In the genomic region with DNA sequence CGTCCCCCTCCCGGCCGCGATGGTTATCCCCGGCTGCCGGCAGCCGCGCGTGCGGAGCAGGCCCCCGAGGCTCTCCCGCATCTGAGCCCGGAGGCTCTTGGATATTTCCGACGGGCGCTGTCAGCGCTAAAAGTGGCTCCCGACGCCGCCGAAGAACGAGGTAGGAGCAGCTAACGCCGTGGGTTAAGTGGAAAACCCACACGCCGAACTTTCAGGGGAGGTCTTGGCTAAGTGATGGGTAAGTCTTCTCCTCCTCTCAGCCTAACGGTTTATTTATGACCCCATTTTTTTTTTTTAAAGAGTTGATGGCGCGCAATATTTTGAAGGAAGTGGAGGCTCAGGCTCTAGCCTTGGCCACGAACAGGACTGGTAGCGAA, we compare ENCODE assay signal across 8 mouse cellular contexts. TPM values are rescaled to one million over a fixed set of nuclear protein-coding genes. Genes with fewer than 3 reads are reported as not detected.
DNase-seq lines count a peak whose midpoint lies in the region; ATAC-seq and TF ChIP-seq lines count a peak whose summit lies in the region.

No protein-coding gene starts in this region.

- peaks cover 22% of the 10 kb centered on the region for H3K79me2 ChIP-seq in MEL (ENCODE audit: control insufficient read depth, insufficient read depth, low read length, poor library complexity)

- WGBS in heart, embryonic 16.5 days = under 1% methylated on average over 31 of the region's 31 CpGs
- under 1% methylated on average over 31 of the region's 31 CpGs for WGBS in hindbrain, embryonic 10.5 days
- under 1% methylated on average over 31 of the region's 31 CpGs for WGBS in midbrain, embryonic 10.5 days

- no peak for TF ChIP-seq RAD21 in MEL (IDR thresholded peaks at IDR 0.05; ENCODE audit: low read depth, low read length)

- H3K4me2 ChIP-seq in heart, embryonic 16.5 days (ENCODE audit: low read depth, low read length) = peak overlapping the region; percentile 94

- peaks cover 22% of the 10 kb centered on the region for H3K4me1 ChIP-seq in heart, embryonic 16.5 days (ENCODE audit: control insufficient read depth, insufficient read depth, low read length)
- peaks cover 3 to 18% of the 10 kb centered on the region in 2 experiments; a peak in 2 of 4 replicates for H3K4me1 ChIP-seq in MEL (ENCODE audit: control insufficient read depth in 1 of 2, insufficient read depth in 2 of 2, low read length in 2 of 2)
- H3K4me1 ChIP-seq in hindbrain, embryonic 10.5 days (replicated peaks) = peaks cover 34% of the 10 kb centered on the region
- peaks cover 39% of the 10 kb centered on the region for H3K4me1 ChIP-seq in midbrain, embryonic 10.5 days

- H3K4me3 ChIP-seq in heart, embryonic 16.5 days (ENCODE audit: low read length) = peak overlapping the region; percentile 92
- H3K4me3 ChIP-seq in MEL (ENCODE audit: control insufficient read depth in 1 of 2, insufficient read depth in 1 of 2, low read depth in 2 of 2, low read length in 2 of 2) = peak overlapping the region; percentile 94 to 99
- peak overlapping the region; percentile 92 for H3K4me3 ChIP-seq in hindbrain, embryonic 10.5 days
- H3K4me3 ChIP-seq in midbrain, embryonic 10.5 days = peak overlapping the region; percentile 90

- ATAC-seq in heart, embryonic 16.5 days (replicated peaks; ENCODE audit: extremely low read depth, insufficient read depth, low FRiP score) = peak; percentile 37

- TF ChIP-seq POLR2A in MEL (IDR thresholded peaks at IDR 0.05; ENCODE audit: control insufficient read depth in 1 of 2, insufficient read depth in 1 of 2, low read depth in 1 of 2, low read length in 2 of 2, poor library complexity in 1 of 2) = no peak

- H3K36me3 ChIP-seq in heart, embryonic 16.5 days (ENCODE audit: control insufficient read depth, insufficient read depth) = peaks cover 16% of the 10 kb centered on the region
- H3K36me3 ChIP-seq in MEL (ENCODE audit: control insufficient read depth in 1 of 2, insufficient read depth in 2 of 2, low read length in 2 of 2) = peaks cover 10 to 14% of the 10 kb centered on the region in 2 experiments; a peak in 3 of 4 replicates
- H3K36me3 ChIP-seq in hindbrain, embryonic 10.5 days = peaks cover 45% of the 10 kb centered on the region
- H3K36me3 ChIP-seq in midbrain, embryonic 10.5 days = peaks cover 39% of the 10 kb centered on the region

- H3K9ac ChIP-seq in heart, embryonic 16.5 days (ENCODE audit: low read length) = peak overlapping the region; percentile 91
- peak overlapping the region; percentile 97 for H3K9ac ChIP-seq in MEL (ENCODE audit: control insufficient read depth, low read depth, low read length, poor library complexity, severe bottlenecking)

- 0 out of 2 replicates have a peak overlapping the region, but pooled peaks have one; percentile 26 for H3K27ac ChIP-seq in heart, embryonic 16.5 days (ENCODE audit: low read length)
- H3K27ac ChIP-seq in MEL (ENCODE audit: control insufficient read depth, low read depth, low read length) = peak overlapping the region; percentile 74
- peak overlapping the region; percentile 86 for H3K27ac ChIP-seq in hindbrain, embryonic 10.5 days
- H3K27ac ChIP-seq in midbrain, embryonic 10.5 days (replicated peaks) = peak overlapping the region; percentile 86

- no peak for DNase-seq in heart, postnatal 10 days
- DNase-seq in MEL (ENCODE audit: low read depth, low spot score) = no peak
- DNase-seq in hindbrain, embryonic 10.5 days (ENCODE audit: low spot score) = no peak
- no peak for DNase-seq in midbrain, embryonic 10.5 days (ENCODE audit: low spot score)
- DNase-seq in urinary bladder, adult 18-20 months (ENCODE audit: low spot score in 2 of 2) = no peak
- no peak for DNase-seq in B cell, adult 2 months
- DNase-seq in urinary bladder, postnatal 4 days (ENCODE audit: low spot score in 2 of 2) = no peak

- TF ChIP-seq CTCF in MEL (IDR thresholded peaks at IDR 0.05 in 2 of 3, conservative IDR thresholded peaks at IDR 0.05 in 1 of 3; ENCODE audit: control insufficient read depth in 1 of 3, insufficient read depth in 1 of 3, low read depth in 2 of 3, low read length in 3 of 3, poor library complexity in 1 of 3, severe bottlenecking in 1 of 3) = no peak

- no peaks in the 10 kb centered on the region for H3K27me3 ChIP-seq in heart, embryonic 16.5 days (ENCODE audit: control insufficient read depth, insufficient read depth, low read length)
- no peaks in the 10 kb centered on the region for H3K27me3 ChIP-seq in MEL (ENCODE audit: control insufficient read depth in 1 of 2, insufficient read depth in 2 of 2, low read length in 2 of 2)
- no peaks in the 10 kb centered on the region for H3K27me3 ChIP-seq in hindbrain, embryonic 10.5 days (ENCODE audit: insufficient read depth, poor library complexity, severe bottlenecking)
- no peaks in the 10 kb centered on the region for H3K27me3 ChIP-seq in midbrain, embryonic 10.5 days (ENCODE audit: low read depth, poor library complexity, severe bottlenecking)

- H3K9me3 ChIP-seq in heart, embryonic 16.5 days (replicated peaks; ENCODE audit: control insufficient read depth, low read length) = no peaks in the 10 kb centered on the region
- H3K9me3 ChIP-seq in MEL (replicated peaks; ENCODE audit: insufficient read depth, low read length) = no peaks in the 10 kb centered on the region
- no peaks in the 10 kb centered on the region for H3K9me3 ChIP-seq in hindbrain, embryonic 10.5 days
- no peaks in the 10 kb centered on the region for H3K9me3 ChIP-seq in midbrain, embryonic 10.5 days (replicated peaks)

- no peak for TF ChIP-seq EP300 in MEL (IDR thresholded peaks at IDR 0.05; ENCODE audit: low read depth in 1 of 2, low read length in 2 of 2)

- intact Hi-C loops in heart, postnatal 10 days (cut with DNase I) = loop anchor here (10.0 kb wide), 1 partner anchor 251 kb away; the partner anchor contains the start of gene Carmil3

TF ChIP-seq in MEL, 35 proteins besides CTCF, POLR2A, EP300 and RAD21 (continues in another document):
- TF ChIP-seq MYC (IDR thresholded peaks at IDR 0.05; ENCODE audit: low read depth, low read length) (0 out of 2 replicates have a peak, but pooled peaks have one; percentile 39), CHD2 (IDR thresholded peaks at IDR 0.05; ENCODE audit: low read length) (no peak), NELFE (IDR thresholded peaks at IDR 0.05; ENCODE audit: low read depth, low read length) (no peak), TCF12 (IDR thresholded peaks at IDR 0.05; ENCODE audit: low read depth, low read length) (no peak), ZNF384 (IDR thresholded peaks at IDR 0.05; ENCODE audit: low read depth, low read length) (peak; percentile 74), E2F4 (IDR thresholded peaks at IDR 0.05; ENCODE audit: borderline replicate concordance, low read depth, low read length) (peak; percentile 38; the same call in 1 of the 2 replicates), USF2 (IDR thresholded peaks at IDR 0.05; ENCODE audit: borderline replicate concordance in 1 of 2, insufficient read depth in 1 of 2, low read depth in 1 of 2, low read length in 2 of 2) (no peak), POLR2AphosphoS2 (IDR thresholded peaks at IDR 0.05; ENCODE audit: low read length) (no peak)

RNA-seq across cellular contexts. Expression of gene Nop9, which starts 0.4 kb away (rescaled TPM):
- polyA plus RNA-seq in heart, embryonic 16.5 days (2015; fragmentation: Nextera tagmentation; extraction: Ambion mirVana) = 21.5 and 22.7 TPM in 2 replicates
- 10 to 100 TPM; 14.5 to 18.7 TPM for total RNA-seq in heart, postnatal 10 days (2021)
- total RNA-seq in MEL (2012; rRNA removed) = 46.1 and 47.8 TPM in 2 replicates
- 100 to 1,000 TPM in 1 of 2 experiments, not detected in 1; 112 TPM for polyA plus RNA-seq in MEL (2012; ENCODE audit: insufficient read depth in 1 of 2, insufficient read length in 2 of 2, low read depth in 1 of 2, low replicate concordance in 2 of 2, missing spikeins in 1 of 2)
- polyA plus RNA-seq in hindbrain, embryonic 10.5 days (2016; fragmentation: Nextera tagmentation; extraction: Ambion mirVana) = 53.3 and 56.5 TPM in 2 replicates
- 50.6 and 60.8 TPM in 2 replicates for polyA plus RNA-seq in midbrain, embryonic 10.5 days (2016; fragmentation: Nextera tagmentation; extraction: Ambion mirVana)

RNA-seq across cellular contexts. Expression of gene Dhrs1, which starts 0.4 kb away (rescaled TPM):
- polyA plus RNA-seq in heart, embryonic 16.5 days (2015; fragmentation: Nextera tagmentation; extraction: Ambion mirVana) = 71.1 and 76.3 TPM in 2 replicates
- 10 to 100 TPM; 54.5 to 56.6 TPM for total RNA-seq in heart, postnatal 10 days (2021)
- 20.0 and 21.7 TPM in 2 replicates for total RNA-seq in MEL (2012; rRNA removed)
- polyA plus RNA-seq in MEL (2012; ENCODE audit: insufficient read depth in 1 of 2, insufficient read length in 2 of 2, low read depth in 1 of 2, low replicate concordance in 2 of 2, missing spikeins in 1 of 2) = 10 to 100 TPM in 1 of 2 experiments, not detected in 1; 48.8 TPM
- 68.5 and 73.8 TPM in 2 replicates for polyA plus RNA-seq in hindbrain, embryonic 10.5 days (2016; fragmentation: Nextera tagmentation; extraction: Ambion mirVana)
- 67.6 and 71.2 TPM in 2 replicates for polyA plus RNA-seq in midbrain, embryonic 10.5 days (2016; fragmentation: Nextera tagmentation; extraction: Ambion mirVana)

RNA-seq across cellular contexts. Expression of gene Cideb, which starts 12.4 kb away (rescaled TPM):
- polyA plus RNA-seq in heart, embryonic 16.5 days (2015; fragmentation: Nextera tagmentation; extraction: Ambion mirVana) = 1.3 and 1.8 TPM in 2 replicates
- 1 to 10 TPM; 1.1 to 1.2 TPM for total RNA-seq in heart, postnatal 10 days (2021)
- 1.7 and 2.4 TPM in 2 replicates for total RNA-seq in MEL (2012; rRNA removed)
- under 1 TPM in 1 of 2 experiments, not detected in 1; 0.53 TPM for polyA plus RNA-seq in MEL (2012; ENCODE audit: insufficient read depth in 1 of 2, insufficient read length in 2 of 2, low read depth in 1 of 2, low replicate concordance in 2 of 2, missing spikeins in 1 of 2)
- 0.17 TPM in 1 of 2 replicates, not detected in the other for polyA plus RNA-seq in hindbrain, embryonic 10.5 days (2016; fragmentation: Nextera tagmentation; extraction: Ambion mirVana)
- polyA plus RNA-seq in midbrain, embryonic 10.5 days (2016; fragmentation: Nextera tagmentation; extraction: Ambion mirVana) = 0.22 and 0.23 TPM in 2 replicates

RNA-seq across cellular contexts. Expression of gene Ltb4r2, which starts 15.4 kb away (rescaled TPM):
- polyA plus RNA-seq in heart, embryonic 16.5 days (2015; fragmentation: Nextera tagmentation; extraction: Ambion mirVana) = 0.20 and 0.32 TPM in 2 replicates
- under 1 TPM in 1 of 2 experiments, not detected in 1; 0.10 TPM for total RNA-seq in heart, postnatal 10 days (2021)
- total RNA-seq in MEL (2012; rRNA removed) = 0.19 and 0.59 TPM in 2 replicates
- under 1 TPM in 1 of 2 experiments, not detected in 1; 0.52 TPM for polyA plus RNA-seq in MEL (2012; ENCODE audit: insufficient read depth in 1 of 2, insufficient read length in 2 of 2, low read depth in 1 of 2, low replicate concordance in 2 of 2, missing spikeins in 1 of 2)
- polyA plus RNA-seq in hindbrain, embryonic 10.5 days (2016; fragmentation: Nextera tagmentation; extraction: Ambion mirVana) = 0.14 and 0.21 TPM in 2 replicates
- polyA plus RNA-seq in midbrain, embryonic 10.5 days (2016; fragmentation: Nextera tagmentation; extraction: Ambion mirVana) = 0.06 and 0.22 TPM in 2 replicates

RNA-seq across cellular contexts. Expression of gene Ltb4r1, which starts 19.9 kb away (rescaled TPM):
- polyA plus RNA-seq in heart, embryonic 16.5 days (2015; fragmentation: Nextera tagmentation; extraction: Ambion mirVana) = 0.59 and 0.66 TPM in 2 replicates
- under 1 TPM; 0.67 to 0.74 TPM for total RNA-seq in heart, postnatal 10 days (2021)
- 0.35 and 0.65 TPM in 2 replicates for total RNA-seq in MEL (2012; rRNA removed)
- polyA plus RNA-seq in MEL (2012; ENCODE audit: insufficient read depth in 1 of 2, insufficient read length in 2 of 2, low read depth in 1 of 2, low replicate concordance in 2 of 2, missing spikeins in 1 of 2) = 1 to 10 TPM in 1 of 2 experiments, not detected in 1; 1.5 TPM
- 0.11 and 0.39 TPM in 2 replicates for polyA plus RNA-seq in hindbrain, embryonic 10.5 days (2016; fragmentation: Nextera tagmentation; extraction: Ambion mirVana)
- polyA plus RNA-seq in midbrain, embryonic 10.5 days (2016; fragmentation: Nextera tagmentation; extraction: Ambion mirVana) = 0.25 and 0.30 TPM in 2 replicates

Comparison
In these comparisons a context has a peak if more than half of its experiments do, and no peak if none do; other contexts are left out.
1. H3K27ac ChIP-seq: peak in every context shown above with its lines; median percentile 86 in hindbrain, embryonic 10.5 days; 86 in midbrain, embryonic 10.5 days; 74 in MEL; 26 in heart, embryonic 16.5 days.